In the genomic region with DNA sequence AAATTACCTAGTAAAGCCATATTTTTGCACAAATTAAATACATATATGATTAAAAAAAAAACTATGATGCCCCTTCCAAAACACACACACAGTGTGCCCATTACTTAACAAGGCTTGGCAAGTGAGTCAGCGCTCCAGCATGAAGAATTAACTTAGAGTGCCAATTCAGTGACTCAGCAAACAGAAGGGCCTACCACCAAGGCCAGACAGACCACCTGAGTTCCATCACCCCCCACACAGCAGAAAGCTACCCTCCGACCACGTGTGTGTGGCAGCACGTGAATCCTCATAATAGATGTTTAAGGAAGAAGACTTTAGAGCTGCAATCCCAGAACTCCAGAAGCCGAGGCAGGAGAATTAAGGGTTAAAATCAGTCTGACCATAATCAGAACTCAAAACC, we compare ENCODE assay signal across 9 mouse cellular contexts. TPM values are rescaled to one million over a fixed set of nuclear protein-coding genes. Genes with fewer than 3 reads are reported as not detected.
DNase-seq lines count a peak whose midpoint lies in the region; ATAC-seq and TF ChIP-seq lines count a peak whose summit lies in the region.
"Had no signal": no experiment of that assay in that cellular context is flagged by ENCODE, and none has a peak within 500 bp of the region (broad histone marks: within the 10 kb centered on the region; RNA-seq: fewer than 3 reads in every experiment).

No protein-coding gene starts in this region.

- ATAC-seq in lung, embryonic 14.5 days (ENCODE audit: insufficient read depth) = no peak
- ATAC-seq in hindbrain, embryonic 13.5 days (ENCODE audit: low FRiP score) = no peak
- no peak for ATAC-seq in midbrain, embryonic 14.5 days (ENCODE audit: low FRiP score, low TSS enrichment)

- H3K4me1 ChIP-seq in lung, embryonic 14.5 days (ENCODE audit: insufficient read depth) = peaks cover 3% of the 10 kb centered on the region; the same call in 1 of the 2 replicates
- no peaks in the 10 kb centered on the region; the same call in 1 of the 2 replicates for H3K4me1 ChIP-seq in bone marrow, adult 2 months (ENCODE audit: control insufficient read depth, insufficient read depth, low read length)
- H3K4me1 ChIP-seq in hindbrain, embryonic 13.5 days (replicated peaks) = peaks cover 33% of the 10 kb centered on the region
- H3K4me1 ChIP-seq in midbrain, embryonic 14.5 days (ENCODE audit: control insufficient read depth, insufficient read depth, low read length) = peaks cover 10% of the 10 kb centered on the region

- WGBS in lung, embryonic 14.5 days = 19% methylated on average over 5 of the region's 5 CpGs
- WGBS in bone marrow, adult 2 months = 12% methylated on average over 5 of the region's 5 CpGs
- WGBS in hindbrain, embryonic 13.5 days = 37% methylated on average over 5 of the region's 5 CpGs
- 42% methylated on average over 5 of the region's 5 CpGs for WGBS in midbrain, embryonic 14.5 days

- TF ChIP-seq CTCF in lung, embryonic 14.5 days (IDR thresholded peaks at IDR 0.05; ENCODE audit: low read depth) = no peak
- no peak for TF ChIP-seq CTCF in bone marrow, adult 2 months (IDR thresholded peaks at IDR 0.05; ENCODE audit: control insufficient read depth, insufficient read depth, low read length)

- H3K9me3 ChIP-seq in lung, embryonic 14.5 days (ENCODE audit: low read depth, low read length) = no peaks in the 10 kb centered on the region
- H3K9me3 ChIP-seq in hindbrain, embryonic 13.5 days = no peaks in the 10 kb centered on the region
- H3K9me3 ChIP-seq in midbrain, embryonic 14.5 days (ENCODE audit: control insufficient read depth, low read length) = no peaks in the 10 kb centered on the region

- peak; percentile 19 for DNase-seq in lung, embryonic 14.5 days
- no peak for DNase-seq in lung, postnatal 36 days
- DNase-seq in midbrain, embryonic 14.5 days = no peak
- DNase-seq in layer of hippocampus, postnatal 14 days (ENCODE audit: low spot score in 2 of 2) = no peak
- no peak for DNase-seq in gastrocnemius, adult 18-20 months (ENCODE audit: low spot score)
- DNase-seq in spleen, postnatal 14 days (ENCODE audit: low spot score in 2 of 2) = no peak

- H3K9ac ChIP-seq in lung, embryonic 14.5 days = peak overlapping the region; percentile 87
- peak overlapping the region; percentile 90 for H3K9ac ChIP-seq in hindbrain, embryonic 13.5 days
- peak overlapping the region; percentile 97; the same call in 1 of the 2 replicates for H3K9ac ChIP-seq in midbrain, embryonic 14.5 days (replicated peaks; ENCODE audit: low read length)

- no peaks in the 10 kb centered on the region for H3K27me3 ChIP-seq in lung, embryonic 14.5 days (ENCODE audit: insufficient read depth, low read length)
- H3K27me3 ChIP-seq in hindbrain, embryonic 13.5 days = no peaks in the 10 kb centered on the region
- no peaks in the 10 kb centered on the region for H3K27me3 ChIP-seq in midbrain, embryonic 14.5 days (ENCODE audit: control insufficient read depth, insufficient read depth, low read length)

- TF ChIP-seq POLR2A in bone marrow, adult 2 months (IDR thresholded peaks at IDR 0.05; ENCODE audit: borderline replicate concordance, control insufficient read depth, low read depth, low read length) = no peak

- peak overlapping the region; percentile 76 for H3K4me2 ChIP-seq in lung, embryonic 14.5 days
- peak overlapping the region; percentile 93 for H3K4me2 ChIP-seq in hindbrain, embryonic 13.5 days
- peak overlapping the region; percentile 90 for H3K4me2 ChIP-seq in midbrain, embryonic 14.5 days (ENCODE audit: low read length)

- H3K27ac ChIP-seq in lung, embryonic 14.5 days (ENCODE audit: low read depth) = 0 out of 2 replicates have a peak overlapping the region, but pooled peaks have one; percentile 2
- H3K27ac ChIP-seq in bone marrow, adult 2 months (ENCODE audit: control insufficient read depth, insufficient read depth, low read depth, low read length, poor library complexity) = no peak overlapping the region
- H3K27ac ChIP-seq in hindbrain, embryonic 13.5 days = no peak overlapping the region
- no peak overlapping the region for H3K27ac ChIP-seq in midbrain, embryonic 14.5 days (replicated peaks; ENCODE audit: low read depth, low read length)

- H3K36me3 ChIP-seq in lung, embryonic 14.5 days (ENCODE audit: insufficient read depth) = peaks cover 50% of the 10 kb centered on the region
- H3K36me3 ChIP-seq in hindbrain, embryonic 13.5 days = peaks cover 45% of the 10 kb centered on the region
- peaks cover 46% of the 10 kb centered on the region for H3K36me3 ChIP-seq in midbrain, embryonic 14.5 days (ENCODE audit: control insufficient read depth, insufficient read depth, low read length)

- H3K4me3 ChIP-seq in lung, embryonic 14.5 days (ENCODE audit: low read depth, low read length) = peak overlapping the region; percentile 80
- H3K4me3 ChIP-seq in bone marrow, adult 2 months (replicated peaks; ENCODE audit: control insufficient read depth, low read depth, low read length) = peak overlapping the region; percentile 5
- H3K4me3 ChIP-seq in hindbrain, embryonic 13.5 days = peak overlapping the region; percentile 82
- peak overlapping the region; percentile 80 for H3K4me3 ChIP-seq in midbrain, embryonic 14.5 days (replicated peaks; ENCODE audit: low read depth, low read length)

RNA-seq across cellular contexts. Expression of gene Kansl2, which starts 1.8 kb away (rescaled TPM):
- 113 and 121 TPM in 2 replicates for polyA plus RNA-seq in lung, embryonic 14.5 days (2014; fragmentation: Nextera tagmentation; extraction: Ambion mirVana)
- polyA plus RNA-seq in bone marrow, adult 2 months (2011; ENCODE audit: insufficient read depth, insufficient read length, low replicate concordance, missing spikeins) = 39.2 and 52.3 TPM in 2 replicates
- polyA plus RNA-seq in hindbrain, embryonic 13.5 days (2015; fragmentation: Nextera tagmentation; extraction: Ambion mirVana) = 131 and 132 TPM in 2 replicates
- polyA plus RNA-seq in midbrain, embryonic 14.5 days (2014; fragmentation: Nextera tagmentation; extraction: Ambion mirVana) = 125 TPM in 2 replicates
- total RNA-seq in layer of hippocampus, postnatal 14 days (2021) = 10 to 100 TPM; 65.5 to 65.8 TPM
- total RNA-seq in gastrocnemius, adult 18-20 months (2021) = 10 to 100 TPM; 60.8 to 60.9 TPM

RNA-seq across cellular contexts. Expression of gene Ccnt1, which starts 38.4 kb away (rescaled TPM):
- 57.7 and 58.5 TPM in 2 replicates for polyA plus RNA-seq in lung, embryonic 14.5 days (2014; fragmentation: Nextera tagmentation; extraction: Ambion mirVana)
- 18.5 and 31.3 TPM in 2 replicates for polyA plus RNA-seq in bone marrow, adult 2 months (2011; ENCODE audit: insufficient read depth, insufficient read length, low replicate concordance, missing spikeins)
- polyA plus RNA-seq in hindbrain, embryonic 13.5 days (2015; fragmentation: Nextera tagmentation; extraction: Ambion mirVana) = 69.7 and 77.0 TPM in 2 replicates
- 59.7 and 65.8 TPM in 2 replicates for polyA plus RNA-seq in midbrain, embryonic 14.5 days (2014; fragmentation: Nextera tagmentation; extraction: Ambion mirVana)
- 10 to 100 TPM; 43.9 to 44.7 TPM for total RNA-seq in layer of hippocampus, postnatal 14 days (2021)
- 10 to 100 TPM; 21.1 to 24.3 TPM for total RNA-seq in gastrocnemius, adult 18-20 months (2021)

RNA-seq across cellular contexts. Expression of gene 4930415O20Rik, which starts 38.5 kb away (rescaled TPM):
- 0.50 TPM in 1 of 2 replicates, not detected in the other for polyA plus RNA-seq in lung, embryonic 14.5 days (2014; fragmentation: Nextera tagmentation; extraction: Ambion mirVana)
- not detected in 2 replicates for polyA plus RNA-seq in bone marrow, adult 2 months (2011; ENCODE audit: insufficient read depth, insufficient read length, low replicate concordance, missing spikeins)
- 0.39 TPM in 1 of 2 replicates, not detected in the other for polyA plus RNA-seq in hindbrain, embryonic 13.5 days (2015; fragmentation: Nextera tagmentation; extraction: Ambion mirVana)
- 0.58 TPM in 1 of 2 replicates, not detected in the other for polyA plus RNA-seq in midbrain, embryonic 14.5 days (2014; fragmentation: Nextera tagmentation; extraction: Ambion mirVana)
- total RNA-seq in layer of hippocampus, postnatal 14 days (2021) = not detected
- total RNA-seq in gastrocnemius, adult 18-20 months (2021) = under 1 TPM in 1 of 2 experiments, not detected in 1; 0.91 TPM

RNA-seq across cellular contexts. Expression of gene Olfr279, which starts 40.1 kb away (rescaled TPM):
- not detected in 2 replicates for polyA plus RNA-seq in lung, embryonic 14.5 days (2014; fragmentation: Nextera tagmentation; extraction: Ambion mirVana)
- 0.29 TPM in 1 of 2 replicates, not detected in the other for polyA plus RNA-seq in bone marrow, adult 2 months (2011; ENCODE audit: insufficient read depth, insufficient read length, low replicate concordance, missing spikeins)
- not detected in 2 replicates for polyA plus RNA-seq in hindbrain, embryonic 13.5 days (2015; fragmentation: Nextera tagmentation; extraction: Ambion mirVana)
- polyA plus RNA-seq in midbrain, embryonic 14.5 days (2014; fragmentation: Nextera tagmentation; extraction: Ambion mirVana) = not detected in 2 replicates
- total RNA-seq in layer of hippocampus, postnatal 14 days (2021) = under 1 TPM; 0.21 to 0.37 TPM
- not detected for total RNA-seq in gastrocnemius, adult 18-20 months (2021)
- polyA plus RNA-seq: gonadal fat pad, adult 2 months had no signal

RNA-seq across cellular contexts. Expression of gene Lalba, which starts 49.8 kb away (rescaled TPM):
- polyA plus RNA-seq in lung, embryonic 14.5 days (2014; fragmentation: Nextera tagmentation; extraction: Ambion mirVana) = 0.50 and 0.68 TPM in 2 replicates
- not detected in 2 replicates for polyA plus RNA-seq in bone marrow, adult 2 months (2011; ENCODE audit: insufficient read depth, insufficient read length, low replicate concordance, missing spikeins)
- not detected in 2 replicates for polyA plus RNA-seq in hindbrain, embryonic 13.5 days (2015; fragmentation: Nextera tagmentation; extraction: Ambion mirVana)
- not detected in 2 replicates for polyA plus RNA-seq in midbrain, embryonic 14.5 days (2014; fragmentation: Nextera tagmentation; extraction: Ambion mirVana)
- not detected for total RNA-seq in layer of hippocampus, postnatal 14 days (2021)
- not detected for total RNA-seq in gastrocnemius, adult 18-20 months (2021)

Comparison
In these comparisons a context has a peak if more than half of its experiments do, and no peak if none do; other contexts are left out.
1. H3K4me3 ChIP-seq: peak in every context shown above with its lines; median percentile 82 in hindbrain, embryonic 13.5 days; 80 in lung, embryonic 14.5 days; 80 in midbrain, embryonic 14.5 days; 5 in bone marrow, adult 2 months.